Mouse (Mus musculus) stomach, embryonic 16.5 days (tissue): ENCODE measurements around the gene Ddr1. TPM values are rescaled to one million over a fixed set of nuclear protein-coding genes. Genes with fewer than 3 reads are reported as not detected.
A peak's percentile ranks its signal among the peaks of the same experiment; 100 is the strongest.

ENCODE experiments used
- ATAC-seq: fragments of 200-750 bp; cut with Nextera tagmentation; 2 replicates; pipeline ENCODE4 v1.8.0; 2017; ENCODE audit warnings: moderate number of reproducible peaks, moderate TSS enrichment; ENCODE audit not compliant: insufficient read depth, low FRiP score
- H3K27ac ChIP-seq: fragments of 300-500 bp; sonication (generic); 2 replicates; pipeline ENCODE4 v1.5.1; 2014; ENCODE audit warnings: low read length
- H3K27me3 ChIP-seq: fragments of 300-500 bp; sonication (generic); 2 replicates; pipeline ENCODE4 v1.6.1; 2014; ENCODE audit warnings: low read length, control low read depth, mixed read lengths; ENCODE audit not compliant: control insufficient read depth, insufficient read depth
- H3K36me3 ChIP-seq: fragments of 300-500 bp; sonication (generic); 2 replicates; pipeline ENCODE4 v1.6.1; 2014; ENCODE audit warnings: low read length; ENCODE audit not compliant: control insufficient read depth, insufficient read depth
- H3K4me1 ChIP-seq: fragments of 300-500 bp; sonication (generic); 2 replicates; pipeline ENCODE4 v1.6.1; 2014; ENCODE audit warnings: low read length, control low read depth, mixed read lengths; ENCODE audit not compliant: control insufficient read depth, insufficient read depth
- H3K4me2 ChIP-seq: fragments of 300-500 bp; sonication (generic); 2 replicates; pipeline ENCODE4 v1.6.1; 2014; ENCODE audit warnings: low read depth, low read length, mixed read lengths
- H3K4me3 ChIP-seq: fragments of 300-500 bp; sonication (generic); replicated peaks from 2 replicates; pipeline ENCODE4 v1.5.1; 2014; ENCODE audit warnings: mild to moderate bottlenecking, low read length
- H3K9ac ChIP-seq: fragments of 300-500 bp; sonication (generic); 2 replicates; pipeline ENCODE4 v1.6.1; 2014; ENCODE audit warnings: low read length
- H3K9me3 ChIP-seq: fragments of 300-500 bp; sonication (generic); replicated peaks from 2 replicates; pipeline ENCODE4 v1.6.1; 2016; ENCODE audit warnings: low read length, control low read depth; ENCODE audit not compliant: control insufficient read depth
- WGBS: fragments of 180-500 bp; shearing (Covaris S2); extraction: QIAGEN DNeasy Blood & Tissue Kit; methylation state at CpG from one replicate; pipeline ENCODE4 v1.1.7; 2014; 5-methylcytosine and 5-hydroxymethylcytosine counted together
- polyA plus RNA-seq: library from polyadenylated mRNA; unstranded; fragments of >200 nt; fragmentation: Nextera tagmentation; extraction: Ambion mirVana; gene quantifications from 2 replicates; pipeline ENCODE4 v1.2.1, GENCODE M21; 2015

Gene Ddr1
- polyA plus RNA-seq, 1 experiment from 2014 or later: 81.5 TPM

GRCm38 (mm10) chr17:35699919-35700318 is 4.5 kb downstream of the Ddr1 start:
- Histone ChIP-seq H3K9ac (peak overlapping the region; percentile 89), H3K27ac (peak overlapping the region; percentile 100), H3K4me3 (peak overlapping the region; percentile 74), H3K4me1 (peaks cover 43% of the 10 kb centered on the region), H3K4me2 (peak overlapping the region; percentile 72), H3K27me3 (no peaks in the 10 kb centered on the region), H3K36me3 (peaks cover 10% of the 10 kb centered on the region), H3K9me3 (peaks cover 4% of the 10 kb centered on the region; the same call in 1 of the 2 replicates)
- peak; percentile 29 for ATAC-seq
- WGBS: 2% methylated on average over 19 of the region's 19 CpGs

- peak overlapping the region; percentile 100 for H3K27ac ChIP-seq
- peaks cover 40% of the 10 kb centered on the region for H3K4me1 ChIP-seq
- H3K36me3 ChIP-seq: peaks cover 11% of the 10 kb centered on the region
- peak overlapping the region; percentile 43 for H3K4me3 ChIP-seq
- peak overlapping the region; percentile 76 for H3K9ac ChIP-seq
- peaks cover 4% of the 10 kb centered on the region; the same call in 1 of the 2 replicates for H3K9me3 ChIP-seq
- no peaks in the 10 kb centered on the region for H3K27me3 ChIP-seq
- WGBS: 23% methylated on average over 5 of the region's 5 CpGs
- H3K4me2 ChIP-seq: peak overlapping the region; percentile 64
- no peak for ATAC-seq
These were observed 5.9 kb downstream of the Ddr1 start for GRCm38 (mm10) chr17:35698501-35698883.

DNA sequence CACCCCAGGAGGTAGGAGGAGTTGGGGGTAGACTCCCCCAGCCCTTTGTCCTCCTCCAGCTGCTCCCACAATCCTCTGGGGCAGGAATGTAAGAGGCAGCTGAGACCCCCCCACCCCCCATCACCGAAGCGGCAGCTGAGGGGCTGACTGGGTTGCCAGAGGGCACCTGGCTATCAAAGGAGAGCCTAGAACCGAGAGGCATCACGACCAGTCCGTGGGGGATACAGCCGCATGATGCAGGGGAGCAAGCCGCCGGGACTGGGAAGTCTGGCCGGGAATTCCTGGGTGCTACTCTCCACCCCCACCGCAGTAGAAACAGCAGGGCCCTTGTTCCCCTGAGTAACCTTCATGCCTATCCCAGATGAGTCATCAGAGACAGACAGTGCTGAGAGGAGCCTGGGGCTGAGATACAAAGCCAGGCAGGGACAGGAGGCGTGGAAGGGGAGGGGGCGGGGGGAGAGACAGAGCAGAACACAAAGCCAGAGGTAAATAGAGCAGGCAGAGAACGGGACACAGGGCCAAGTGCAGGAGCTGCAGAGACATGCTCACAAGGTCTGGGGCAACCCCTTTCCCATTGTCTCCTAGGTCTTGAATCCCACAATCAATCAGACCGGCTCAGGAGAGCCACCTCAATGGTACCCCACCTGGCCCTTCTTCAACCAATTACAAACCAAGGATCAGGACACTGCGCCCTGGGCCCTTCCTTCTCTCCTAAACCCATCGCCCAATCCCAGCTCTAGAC is 6.5 kb downstream of the Ddr1 start:
- peak; percentile 39; the same call in 1 of the 2 replicates for ATAC-seq
- Histone ChIP-seq H3K36me3 (peaks cover 14% of the 10 kb centered on the region), H3K4me3 (peak overlapping the region; percentile 43), H3K27me3 (no peaks in the 10 kb centered on the region), H3K27ac (peak overlapping the region; percentile 100), H3K4me2 (peak overlapping the region; percentile 64), H3K4me1 (peaks cover 40% of the 10 kb centered on the region), H3K9me3 (peaks cover 4% of the 10 kb centered on the region; the same call in 1 of the 2 replicates), H3K9ac (peak overlapping the region; percentile 76)
- WGBS: 7% methylated on average over 16 of the region's 16 CpGs

- H3K27me3 ChIP-seq: no peaks in the 10 kb centered on the region
- WGBS: 13% methylated on average over 1 of the region's 1 CpGs
- peaks cover 4% of the 10 kb centered on the region; the same call in 1 of the 2 replicates for H3K9me3 ChIP-seq
- H3K4me1 ChIP-seq: peaks cover 36% of the 10 kb centered on the region
- H3K9ac ChIP-seq: peak overlapping the region; percentile 76
- H3K36me3 ChIP-seq: peaks cover 20% of the 10 kb centered on the region
- H3K27ac ChIP-seq: peak overlapping the region; percentile 100
- H3K4me3 ChIP-seq: peak overlapping the region; percentile 43
- no peak for ATAC-seq
- H3K4me2 ChIP-seq: peak overlapping the region; percentile 64
These were observed 7.0 kb downstream of the Ddr1 start for GRCm38 (mm10) chr17:35697429-35697758.

- Histone ChIP-seq H3K4me3 (peak overlapping the region; percentile 43), H3K9ac (0 out of 2 replicates have a peak overlapping the region, but pooled peaks have one; percentile 76), H3K36me3 (peaks cover 23% of the 10 kb centered on the region), H3K9me3 (peaks cover 4% of the 10 kb centered on the region; the same call in 1 of the 2 replicates), H3K4me2 (peak overlapping the region; percentile 64), H3K27ac (peak overlapping the region; percentile 100), H3K4me1 (peaks cover 33% of the 10 kb centered on the region), H3K27me3 (no peaks in the 10 kb centered on the region)
- no peak for ATAC-seq
- WGBS: 28% methylated on average over 6 of the region's 6 CpGs
These were observed 7.7 kb downstream of the Ddr1 start for GRCm38 (mm10) chr17:35696691-35697090.

GRCm38 (mm10) chr17:35695289-35695688 is 9.1 kb downstream of the Ddr1 start:
- H3K27me3 ChIP-seq: no peaks in the 10 kb centered on the region
- H3K36me3 ChIP-seq: peaks cover 26% of the 10 kb centered on the region
- H3K9ac ChIP-seq: no peak overlapping the region
- no peak overlapping the region for H3K27ac ChIP-seq
- WGBS: 91% methylated on average over 2 of the region's 2 CpGs
- no peak overlapping the region for H3K4me3 ChIP-seq
- peaks cover 4% of the 10 kb centered on the region; the same call in 1 of the 2 replicates for H3K9me3 ChIP-seq
- no peak for ATAC-seq
- no peak overlapping the region for H3K4me2 ChIP-seq
- peaks cover 33% of the 10 kb centered on the region for H3K4me1 ChIP-seq

GRCm38 (mm10) chr17:35693906-35694305 is 10.5 kb downstream of the Ddr1 start:
- H3K9ac ChIP-seq: no peak overlapping the region
- H3K4me2 ChIP-seq: no peak overlapping the region
- no peak overlapping the region for H3K4me3 ChIP-seq
- H3K27me3 ChIP-seq: no peaks in the 10 kb centered on the region
- H3K36me3 ChIP-seq: peaks cover 26% of the 10 kb centered on the region
- no peak overlapping the region for H3K27ac ChIP-seq
- ATAC-seq: no peak
- WGBS: 89% methylated on average over 5 of the region's 5 CpGs
- H3K9me3 ChIP-seq: peaks cover 4% of the 10 kb centered on the region; the same call in 1 of the 2 replicates
- peaks cover 25% of the 10 kb centered on the region for H3K4me1 ChIP-seq

- no peak for ATAC-seq
- WGBS: 79% methylated on average over 4 of the region's 4 CpGs
These were observed 12.1 kb downstream of the Ddr1 start for GRCm38 (mm10) chr17:35692368-35692767.

DNA sequence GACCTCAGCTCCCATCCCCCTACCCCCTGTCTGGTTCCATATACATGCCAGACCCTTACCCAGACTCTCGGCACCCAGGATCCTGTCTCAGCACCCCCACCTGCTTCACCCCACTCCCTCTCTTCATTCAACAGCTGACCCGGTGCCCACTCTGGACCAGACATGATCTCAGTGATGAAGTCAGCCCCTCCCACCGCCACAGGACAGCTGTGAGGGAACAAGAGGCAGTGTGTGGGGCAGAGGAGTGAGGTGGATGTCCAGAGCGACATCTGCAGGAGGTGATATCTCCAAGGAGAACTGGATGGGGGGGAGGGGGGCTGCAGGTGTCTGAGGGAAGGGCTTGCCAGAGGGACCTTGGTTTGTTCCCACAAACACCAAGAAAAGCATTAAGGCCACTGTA is 12.6 kb downstream of the Ddr1 start:
- H3K4me1 ChIP-seq: peaks cover 4% of the 10 kb centered on the region
- WGBS: 70% methylated on average over 4 of the region's 4 CpGs

More at GRCm38 (mm10) chr17:35692368-35692767, 12.1 kb downstream of the Ddr1 start:
- no peak overlapping the region for H3K9ac ChIP-seq
- H3K4me2 ChIP-seq: no peak overlapping the region
- no peak overlapping the region for H3K27ac ChIP-seq
- peaks cover 4% of the 10 kb centered on the region; the same call in 1 of the 2 replicates for H3K9me3 ChIP-seq
- peaks cover 10% of the 10 kb centered on the region for H3K4me1 ChIP-seq
- peaks cover 27% of the 10 kb centered on the region for H3K36me3 ChIP-seq
- no peaks in the 10 kb centered on the region for H3K27me3 ChIP-seq
- no peak overlapping the region for H3K4me3 ChIP-seq

More for the DNA sequence above, 12.6 kb downstream of the Ddr1 start:
- no peak overlapping the region for H3K4me2 ChIP-seq
- no peak overlapping the region for H3K9ac ChIP-seq
- no peaks in the 10 kb centered on the region for H3K27me3 ChIP-seq
- peaks cover 32% of the 10 kb centered on the region for H3K36me3 ChIP-seq
- H3K4me3 ChIP-seq: no peak overlapping the region
- no peak for ATAC-seq
- no peak overlapping the region for H3K27ac ChIP-seq
- H3K9me3 ChIP-seq: peaks cover 4% of the 10 kb centered on the region; the same call in 1 of the 2 replicates
